18 mouse cellular contexts compared by ENCODE assay signal in genomic region chr1:171782287-171782915, GRCm38 (mm10). TPM values are rescaled to one million over a fixed set of nuclear protein-coding genes. Genes with fewer than 3 reads are reported as not detected.
A peak's percentile ranks its signal among the peaks of the same experiment; 100 is the strongest.
DNase-seq lines count a peak whose midpoint lies in the region; ATAC-seq lines count a peak whose summit lies in the region.
"Had no signal": no experiment of that assay in that cellular context is flagged by ENCODE, and none has a peak within 500 bp of the region (broad histone marks: within the 10 kb centered on the region; RNA-seq: fewer than 3 reads in every experiment).

No protein-coding gene starts in this region.

- peaks cover 16% of the 10 kb centered on the region for H3K4me1 ChIP-seq in liver, embryonic 13.5 days (replicated peaks)
- H3K4me1 ChIP-seq: embryonic facial prominence, embryonic 15.5 days; forebrain, embryonic 12.5 days; heart, embryonic 13.5 days; hindbrain, embryonic 10.5 days; neural tube, embryonic 13.5 days had no signal

- ATAC-seq in activated CD4-positive, CD25-positive, alpha-beta regulatory T cell, adult 4 months, result peak; percentile 85
- peak; percentile 96 for ATAC-seq in liver, embryonic 13.5 days (ENCODE audit: low read depth)
- no peak for ATAC-seq in erythroblast, adult 5-6 weeks (replicated peaks; ENCODE audit: low FRiP score, poor library complexity, severe bottlenecking)

- no peaks in the 10 kb centered on the region for H3K9me3 ChIP-seq in liver, embryonic 13.5 days (replicated peaks)
- H3K9me3 ChIP-seq: embryonic facial prominence, embryonic 15.5 days; forebrain, embryonic 12.5 days; heart, embryonic 13.5 days; hindbrain, embryonic 10.5 days; neural tube, embryonic 13.5 days had no signal

- no peaks in the 10 kb centered on the region for H3K27me3 ChIP-seq in liver, embryonic 13.5 days
- H3K27me3 ChIP-seq: embryonic facial prominence, embryonic 15.5 days; forebrain, embryonic 12.5 days; heart, embryonic 13.5 days; neural tube, embryonic 13.5 days had no signal

- WGBS in liver, embryonic 13.5 days (ENCODE audit: insufficient replicate concordance), result 65% methylated on average over 5 of the region's 5 CpGs

- peak overlapping the region; percentile 71 for H3K27ac ChIP-seq in liver, embryonic 13.5 days
- H3K27ac ChIP-seq: embryonic facial prominence, embryonic 15.5 days; forebrain, embryonic 12.5 days; heart, embryonic 13.5 days; hindbrain, embryonic 10.5 days; neural tube, embryonic 13.5 days had no signal

- no peak overlapping the region for H3K9ac ChIP-seq in liver, embryonic 13.5 days
- H3K9ac ChIP-seq: embryonic facial prominence, embryonic 15.5 days; forebrain, embryonic 12.5 days; heart, embryonic 13.5 days; lung, embryonic 14.5 days; neural tube, embryonic 13.5 days had no signal

- DNase-seq in CD8-positive naive resting alpha-beta T cell, adult 2 months (ENCODE audit: low read depth in 2 of 2, low spot score in 2 of 2), result peak; percentile 41 to 58
- DNase-seq in liver, embryonic 13.5 days, result peak; percentile 14
- peak; percentile 80 for DNase-seq in thymus, postnatal 14 days
- no peak for DNase-seq in kidney, adult 8-10 months
- DNase-seq in layer of hippocampus, postnatal 14 days (ENCODE audit: low spot score in 2 of 2), result no peak
- DNase-seq: adrenal gland, adult 8-10 months; cerebellum, adult 9-10 months; kidney, adult 11 months; kidney, postnatal 14 days; left cerebral cortex, postnatal 4 days; lung, embryonic 14.5 days had no signal

- H3K36me3 ChIP-seq in liver, embryonic 13.5 days, result no peaks in the 10 kb centered on the region
- H3K36me3 ChIP-seq: embryonic facial prominence, embryonic 15.5 days; forebrain, embryonic 12.5 days; heart, embryonic 13.5 days; hindbrain, embryonic 10.5 days; neural tube, embryonic 13.5 days had no signal

- peak overlapping the region; percentile 21; the same call in 1 of the 2 replicates for H3K4me2 ChIP-seq in liver, embryonic 13.5 days
- H3K4me2 ChIP-seq: embryonic facial prominence, embryonic 15.5 days; forebrain, embryonic 12.5 days; heart, embryonic 13.5 days; lung, embryonic 14.5 days; neural tube, embryonic 13.5 days had no signal

- no peak overlapping the region for H3K4me3 ChIP-seq in liver, embryonic 13.5 days (replicated peaks)
- H3K4me3 ChIP-seq: embryonic facial prominence, embryonic 15.5 days; forebrain, embryonic 12.5 days; heart, embryonic 13.5 days; hindbrain, embryonic 10.5 days; neural tube, embryonic 13.5 days had no signal

RNA-seq across cellular contexts. Expression of gene Slamf1, which starts 15.5 kb away (rescaled TPM):
- 10 to 100 TPM; 68.6 to 72.1 TPM for polyA plus RNA-seq in activated CD4-positive, CD25-positive, alpha-beta regulatory T cell, adult 4 months (2017; shearing (Covaris generic))
- polyA plus RNA-seq in liver, embryonic 13.5 days (2015; fragmentation: Nextera tagmentation; extraction: Ambion mirVana), result 2.4 and 2.7 TPM in 2 replicates
- 2.3 TPM in 1 of 2 replicates, not detected in the other for total RNA-seq in erythroblast, adult 5-6 weeks (2015; ENCODE audit: low replicate concordance)
- total RNA-seq in erythroblast, adult 5-6 weeks (2017; ENCODE audit: low replicate concordance), result 0.26 and 0.56 TPM in 2 replicates
- under 1 TPM in 1 of 2 experiments, not detected in 1; 0.31 TPM for total RNA-seq in layer of hippocampus, postnatal 14 days (2021)

RNA-seq across cellular contexts. Expression of gene Cd84, which starts 57.1 kb away (rescaled TPM):
- 100 to 1,000 TPM; 173 to 208 TPM for polyA plus RNA-seq in activated CD4-positive, CD25-positive, alpha-beta regulatory T cell, adult 4 months (2017; shearing (Covaris generic))
- 3.8 and 6.3 TPM in 2 replicates for polyA plus RNA-seq in liver, embryonic 13.5 days (2015; fragmentation: Nextera tagmentation; extraction: Ambion mirVana)
- total RNA-seq in erythroblast, adult 5-6 weeks (2015; ENCODE audit: low replicate concordance), result 20.3 and 22.1 TPM in 2 replicates
- total RNA-seq in erythroblast, adult 5-6 weeks (2017; ENCODE audit: low replicate concordance), result 23.7 and 25.0 TPM in 2 replicates
- total RNA-seq in layer of hippocampus, postnatal 14 days (2021), result 1 to 10 TPM; 2.5 TPM

Comparison
In these comparisons a context has a peak if more than half of its experiments do, and no peak if none do; other contexts are left out.
1. DNase-seq: peak in CD8-positive naive resting alpha-beta T cell, adult 2 months (2 of 2), liver, embryonic 13.5 days (single experiment) and thymus, postnatal 14 days (single experiment); none in kidney, adult 8-10 months (0 of 2) and layer of hippocampus, postnatal 14 days (0 of 2).
2. RNA of gene Cd84, which starts 57.1 kb away (total RNA-seq): 20.3 to 25.0 TPM in erythroblast, adult 5-6 weeks; 2.5 TPM in layer of hippocampus, postnatal 14 days; every median in the first group is over 4 times any median in the second.